Mouse (Mus musculus) heart, postnatal 0 days (tissue): ENCODE data around the gene Fam208a.

ENCODE experiments used
- CTCF ChIP-seq: IDR thresholded peaks from 2 replicates; pipeline ENCODE4 v1.5.1; 2016; ENCODE audit warnings: antibody characterized with exemption, control low read depth, low read depth
- EP300 ChIP-seq: IDR thresholded peaks from 2 replicates; pipeline ENCODE4 v1.6.1; 2016; ENCODE audit warnings: antibody characterized with exemption, low read depth

GRCm38 (mm10) chr14:27393806-27394205 is 34.8 kb upstream of the Fam208a start:
- TF ChIP-seq CTCF: no peak
- no peak for TF ChIP-seq EP300
